Mouse (Mus musculus) lung, postnatal 36 days (tissue): ENCODE data around the gene Rbm47.

ENCODE experiments used
- DNase-seq: peaks from one replicate; pipeline ENCODE4 v3.0.0; 2022; ENCODE audit warnings: mixed read lengths

Rbm47 gene

GRCm38 (mm10) chr5:66124089-66124400, 48.9 kb downstream of the Rbm47 start:
- no peak for DNase-seq

GRCm38 (mm10) chr5:66123295-66124088, 49.4 kb downstream of the Rbm47 start:
- no peak for DNase-seq

DNA sequence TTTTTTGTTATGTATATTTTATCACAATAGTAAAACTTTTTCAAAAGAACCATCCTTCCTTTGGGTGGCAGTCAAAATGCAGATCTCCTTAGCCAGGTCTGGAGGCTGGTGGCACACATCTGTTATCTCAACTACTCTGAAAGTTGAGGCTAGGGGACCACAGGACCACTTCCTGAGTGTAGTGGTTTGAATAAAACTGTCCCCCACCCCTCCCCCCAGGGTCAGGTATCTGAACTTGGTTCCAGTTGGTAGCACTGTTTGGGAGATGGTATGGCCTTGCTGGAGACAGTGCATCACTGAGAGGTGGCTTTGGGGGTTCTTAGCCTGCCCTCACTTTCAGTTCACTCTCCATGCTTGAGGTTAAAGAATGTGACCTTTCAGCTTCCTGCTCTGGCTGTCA, 51.7 kb downstream of the Rbm47 start:
- DNase-seq, result no peak

DNA sequence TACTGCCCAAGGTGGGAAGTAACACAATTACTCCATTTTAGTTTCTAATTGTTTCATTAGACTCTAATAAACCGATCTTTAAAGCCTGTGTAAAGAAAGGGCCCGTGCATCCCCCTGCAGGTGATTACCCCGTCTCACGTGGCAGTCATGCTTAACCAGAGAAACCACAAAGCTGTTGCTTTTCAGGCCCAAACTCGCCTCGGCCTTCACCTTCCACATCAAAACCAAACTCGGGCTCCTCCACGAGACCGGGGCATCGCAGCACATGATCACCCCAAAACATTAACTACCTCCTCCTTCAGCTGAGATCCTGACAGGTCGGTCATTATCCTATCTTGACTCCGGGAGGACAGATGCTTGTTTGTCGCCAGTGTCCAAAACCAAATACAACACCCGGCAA, 58.2 kb downstream of the Rbm47 start:
- DNase-seq, result no peak

DNA sequence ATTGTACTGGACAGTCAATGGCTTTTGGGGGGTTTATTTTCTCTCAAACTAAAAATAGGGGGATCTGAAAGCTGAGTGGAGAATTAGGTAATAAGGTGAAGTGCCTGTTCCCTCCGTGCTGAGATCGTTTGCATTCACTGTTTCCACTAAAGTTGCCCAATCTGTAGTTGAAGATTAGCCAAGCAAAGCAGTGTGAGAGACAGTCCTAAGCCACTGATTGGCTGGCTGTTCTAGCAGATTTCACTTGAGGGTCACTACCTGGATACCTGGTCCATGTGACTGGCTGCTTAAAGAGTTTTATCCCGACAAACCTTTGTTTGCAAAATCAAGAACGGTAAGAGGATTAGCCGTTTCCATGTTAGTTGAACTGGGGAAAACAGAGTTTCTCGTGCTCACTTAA, 58.7 kb downstream of the Rbm47 start:
- DNase-seq, result peak; percentile 88

GRCm38 (mm10) chr5:66112059-66112458, 60.9 kb downstream of the Rbm47 start:
- peak; percentile 71 for DNase-seq

DNA sequence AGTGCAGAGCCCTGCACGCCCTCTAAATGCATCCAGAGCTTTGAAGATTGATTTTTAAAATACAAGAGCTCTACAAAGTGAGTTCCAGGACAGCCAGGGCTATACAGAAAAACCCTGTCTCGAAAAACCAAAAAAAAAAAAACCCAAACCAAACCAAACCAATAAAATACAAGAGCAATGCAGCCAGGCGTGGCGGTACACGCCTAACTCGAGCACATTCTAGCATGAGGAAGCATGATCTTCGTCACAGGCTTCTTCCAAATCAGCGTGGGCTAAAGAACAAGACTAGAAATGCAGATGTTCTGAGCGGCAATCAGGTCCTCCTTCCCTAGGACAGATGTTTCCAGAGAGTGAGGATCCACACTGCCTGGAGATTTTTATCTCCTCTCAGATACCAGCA, 66.5 kb downstream of the Rbm47 start:
- DNase-seq, result no peak

DNA sequence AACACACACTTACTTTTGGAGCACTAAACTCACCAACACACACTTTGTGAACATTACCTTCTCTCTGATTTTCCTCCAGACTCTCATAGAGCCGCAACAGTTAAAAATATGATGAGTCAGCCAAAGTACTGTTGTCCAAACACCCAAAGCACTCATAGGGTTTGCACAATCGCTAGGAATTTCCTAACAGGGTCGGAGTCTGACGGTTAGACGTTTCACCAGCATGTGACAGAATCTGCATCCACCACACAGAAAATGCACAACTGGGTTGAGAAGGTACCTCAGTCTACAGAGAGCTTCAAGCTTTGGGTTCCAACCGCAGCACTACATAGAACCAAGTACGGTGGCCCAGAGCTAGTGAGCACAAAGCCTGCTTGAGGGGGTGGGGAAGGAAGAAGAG, 67.0 kb downstream of the Rbm47 start:
- DNase-seq, result peak; percentile 90

GRCm38 (mm10) chr5:66105366-66105765, 67.6 kb downstream of the Rbm47 start:
- no peak for DNase-seq

GRCm38 (mm10) chr5:66103386-66103785, 69.5 kb downstream of the Rbm47 start:
- no peak for DNase-seq

- no peak for DNase-seq
Observed at GRCm38 (mm10) chr5:66102821-66103220, 70.1 kb downstream of the Rbm47 start.

DNA sequence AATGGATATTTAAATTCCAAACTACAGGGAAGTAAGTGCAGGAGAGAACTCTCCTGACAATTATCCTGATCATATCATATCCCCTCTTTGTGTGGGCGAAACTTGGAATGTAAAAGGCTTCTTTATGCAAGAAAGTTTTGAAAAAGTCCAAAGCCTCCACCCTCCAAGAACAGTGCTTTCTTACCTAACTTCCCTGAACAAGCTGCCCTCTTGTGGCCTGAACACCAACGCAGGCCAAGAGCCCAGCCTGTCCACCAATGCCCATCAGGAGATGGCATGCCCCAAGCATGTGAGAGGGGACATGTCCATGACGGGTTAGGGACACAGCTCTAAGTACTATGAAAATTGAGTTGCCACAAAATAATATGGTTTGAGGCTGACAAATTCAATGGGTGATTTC, 71.3 kb downstream of the Rbm47 start:
- peak; percentile 72 for DNase-seq

GRCm38 (mm10) chr5:66100322-66100721, 72.6 kb downstream of the Rbm47 start:
- no peak for DNase-seq

- no peak for DNase-seq
Observed at GRCm38 (mm10) chr5:66098094-66098871, 74.6 kb downstream of the Rbm47 start.

- no peak for DNase-seq
Observed at GRCm38 (mm10) chr5:66096081-66096480, 76.8 kb downstream of the Rbm47 start.

DNA sequence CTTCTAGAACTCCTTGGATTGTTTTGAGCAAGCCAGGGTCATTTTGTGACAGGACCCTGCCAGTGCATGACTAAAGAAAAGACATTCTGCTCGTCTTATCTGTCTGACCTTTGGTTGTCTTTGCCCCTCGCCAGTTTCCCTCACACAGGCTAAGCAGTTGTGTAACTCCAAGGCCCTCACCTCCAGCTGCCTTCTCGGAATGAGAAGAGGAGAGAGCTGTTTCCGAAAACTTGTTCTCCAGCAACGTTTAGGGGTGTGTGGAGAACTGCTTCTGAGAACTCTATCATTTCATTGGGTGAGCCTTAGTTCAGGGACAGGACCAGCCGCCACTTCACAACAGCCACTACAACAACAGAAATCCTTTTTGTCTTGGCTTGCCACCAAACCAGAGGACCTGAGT, 77.8 kb downstream of the Rbm47 start:
- no peak for DNase-seq

GRCm38 (mm10) chr5:66090037-66090436, 82.9 kb downstream of the Rbm47 start:
- DNase-seq, result peak; percentile 56

- DNase-seq, result no peak
Observed at GRCm38 (mm10) chr5:66089600-66089999, 83.3 kb downstream of the Rbm47 start.

DNA sequence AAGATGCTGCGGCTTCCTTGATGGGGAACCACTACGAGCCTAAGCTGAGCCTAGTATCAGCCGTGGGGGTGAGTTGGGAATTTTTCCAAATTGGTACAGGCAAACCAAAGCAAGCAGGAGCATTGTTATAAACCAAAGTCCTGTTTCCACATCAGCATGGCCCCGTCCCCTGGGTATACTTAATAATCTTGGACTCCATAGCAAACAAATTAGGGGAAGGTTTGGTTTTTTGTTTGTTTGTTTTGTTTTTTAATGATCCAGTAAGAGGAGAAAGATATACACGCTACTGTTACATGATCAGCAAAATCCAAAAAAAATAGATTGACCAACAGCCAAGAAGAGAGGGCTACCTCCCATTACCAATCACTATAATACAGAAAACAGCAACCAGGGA, 84.0 kb downstream of the Rbm47 start:
- no peak for DNase-seq

- DNase-seq, result peak; percentile 49
Observed at GRCm38 (mm10) chr5:66088247-66088901, 84.5 kb downstream of the Rbm47 start.

GRCm38 (mm10) chr5:66086952-66087351, 86.0 kb downstream of the Rbm47 start:
- DNase-seq, result no peak

DNA sequence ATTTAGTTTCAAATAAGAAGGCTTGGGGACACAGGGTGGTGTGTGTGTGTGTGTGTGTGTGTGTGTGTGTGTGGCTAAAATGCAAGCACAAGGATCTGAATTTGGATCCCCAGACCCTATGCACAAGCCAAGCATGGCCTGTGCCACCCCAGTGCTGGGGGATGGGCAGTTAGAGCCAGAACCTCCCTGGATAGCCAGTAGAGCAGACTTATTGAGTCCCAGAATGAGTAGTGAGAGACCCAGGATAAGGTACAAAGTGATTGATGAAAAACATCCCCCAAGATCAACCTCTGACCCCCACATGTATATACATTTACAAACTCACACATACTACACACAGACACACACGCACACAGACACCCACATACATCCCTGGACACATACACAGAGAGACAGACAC, 86.6 kb downstream of the Rbm47 start:
- no peak for DNase-seq

DNA sequence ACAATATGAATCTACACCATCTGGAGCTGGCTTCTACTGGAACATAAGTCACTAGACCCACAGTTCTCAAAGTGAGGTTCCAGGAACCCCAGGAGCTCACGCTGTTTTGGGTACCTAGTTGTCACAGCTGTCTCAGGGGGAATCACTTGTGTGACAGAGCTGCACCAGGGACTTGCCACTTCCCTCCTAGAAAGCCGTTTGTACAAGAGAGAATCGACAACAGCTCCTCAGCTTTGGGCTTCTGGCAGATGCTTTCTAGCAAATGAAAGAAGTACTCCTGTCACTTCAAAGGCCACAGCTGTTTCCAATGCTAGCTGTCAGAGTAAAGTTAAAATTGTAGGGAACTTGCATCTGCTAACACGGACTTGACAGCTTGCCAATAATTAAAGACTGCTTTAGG, 87.4 kb downstream of the Rbm47 start:
- DNase-seq, result no peak

GRCm38 (mm10) chr5:66084541-66084940, 88.4 kb downstream of the Rbm47 start:
- DNase-seq, result no peak
